Mouse (Mus musculus) MEL (cell line): ENCODE results near the gene Mfsd2b. TPM values are rescaled to one million over a fixed set of nuclear protein-coding genes. Genes with fewer than 3 reads are reported as not detected.
A peak's percentile ranks its signal among the peaks of the same experiment; 100 is the strongest.

Experiments
- DNase-seq: peaks from one replicate; pipeline ENCODE4 v3.0.0; 2011; ENCODE audit warnings: low read depth, low spot score
- H3K27ac ChIP-seq: 2 replicates; pipeline ENCODE4 v1.5.1; 2012; ENCODE audit warnings: low read depth, mild to moderate bottlenecking, control low read depth, low read length, moderate library complexity; ENCODE audit not compliant: control insufficient read depth
- H3K27me3 ChIP-seq, 2 experiments: fragments of 150-350 bp in 1 of 2; sonication (generic) in 1 of 2; 2 replicates each; pipeline ENCODE4 v1.6.1; 2012; ENCODE audit warnings: low read length in 2 of 2, mild to moderate bottlenecking in 2 of 2, improper control_type of control experiment in 1 of 2, moderate library complexity in 1 of 2; ENCODE audit not compliant: insufficient read depth in 2 of 2, control insufficient read depth in 1 of 2
- H3K36me3 ChIP-seq, 2 experiments: 2 replicates each; pipeline ENCODE4 v1.6.1; 2012 to 2014; ENCODE audit warnings: low read length in 2 of 2, improper control_type of control experiment in 1 of 2, inconsistent platforms in 1 of 2, mild to moderate bottlenecking in 1 of 2; ENCODE audit not compliant: insufficient read depth in 2 of 2, control insufficient read depth in 1 of 2
- H3K4me1 ChIP-seq, 2 experiments: fragments of 150-350 bp in 1 of 2; sonication (generic) in 1 of 2; 2 replicates each; pipeline ENCODE4 v1.6.1; 2012; ENCODE audit warnings: low read length in 2 of 2, improper control_type of control experiment in 1 of 2, mild to moderate bottlenecking in 1 of 2; ENCODE audit not compliant: insufficient read depth in 2 of 2, control insufficient read depth in 1 of 2
- H3K4me3 ChIP-seq, 2 experiments: fragments of 150-350 bp in 1 of 2; sonication (generic) in 1 of 2; 2 replicates each; pipeline ENCODE4 v1.5.1; 2012; ENCODE audit warnings: low read depth in 2 of 2, low read length in 2 of 2, mild to moderate bottlenecking in 2 of 2, moderate library complexity in 2 of 2, control low read depth in 1 of 2, improper control_type of control experiment in 1 of 2; ENCODE audit not compliant: control insufficient read depth in 1 of 2, insufficient read depth in 1 of 2
- H3K79me2 ChIP-seq: 2 replicates; pipeline ENCODE4 v1.6.1; 2012; ENCODE audit warnings: mild to moderate bottlenecking, low read length, moderate library complexity; ENCODE audit not compliant: control insufficient read depth, poor library complexity, insufficient read depth
- H3K9ac ChIP-seq: 2 replicates; pipeline ENCODE4 v1.6.1; 2012; ENCODE audit warnings: low read depth, mild to moderate bottlenecking, control low read depth, low read length, moderate library complexity; ENCODE audit not compliant: control insufficient read depth, poor library complexity, severe bottlenecking
- H3K9me3 ChIP-seq: fragments of 150-350 bp; sonication (generic); replicated peaks from 2 replicates; pipeline ENCODE4 v1.6.1; 2012; ENCODE audit warnings: mild to moderate bottlenecking, low read length, improper control_type of control experiment, moderate library complexity; ENCODE audit not compliant: insufficient read depth
- BHLHE40 ChIP-seq: IDR thresholded peaks from 2 replicates; pipeline ENCODE4 v1.6.1; 2012; ENCODE audit warnings: low read depth, mild to moderate bottlenecking, inconsistent platforms, low read length, improper control_type of control experiment, borderline replicate concordance
- CHD1 ChIP-seq: IDR thresholded peaks from 2 replicates; pipeline ENCODE4 v1.6.1; 2012; ENCODE audit warnings: low read depth, mild to moderate bottlenecking, inconsistent platforms, low read length, improper control_type of control experiment
- CHD2 ChIP-seq: IDR thresholded peaks from 2 replicates; pipeline ENCODE4 v1.6.1; 2011; ENCODE audit warnings: low read length, improper control_type of control experiment
- CTCF ChIP-seq, 3 experiments: IDR thresholded peaks in 2 of 3; conservative IDR thresholded peaks in 1 of 3; 2 replicates each; pipeline ENCODE4 v1.5.1; 2011 to 2012; ENCODE audit warnings: low read length in 3 of 3, low read depth in 2 of 3, mild to moderate bottlenecking in 2 of 3, improper control_type of control experiment in 1 of 3, inconsistent platforms in 1 of 3, mixed read lengths in 1 of 3, moderate library complexity in 1 of 3; ENCODE audit not compliant: control insufficient read depth in 1 of 3, insufficient read depth in 1 of 3, poor library complexity in 1 of 3, severe bottlenecking in 1 of 3
- E2F4 ChIP-seq: IDR thresholded peaks from 2 replicates; pipeline ENCODE4 v1.6.1; 2011; ENCODE audit warnings: low read depth, low read length, improper control_type of control experiment, borderline replicate concordance
- ELF1 ChIP-seq: IDR thresholded peaks from 2 replicates; pipeline ENCODE4 v1.6.1; 2014; ENCODE audit warnings: low read depth, mild to moderate bottlenecking, inconsistent platforms, low read length, improper control_type of control experiment, moderate library complexity
- GATA1 ChIP-seq: IDR thresholded peaks from 2 replicates; pipeline ENCODE4 v1.6.1; 2011; ENCODE audit warnings: low read depth, low read length, improper control_type of control experiment
- JUND ChIP-seq: IDR thresholded peaks from 2 replicates; pipeline ENCODE4 v1.6.1; 2011; ENCODE audit warnings: low read depth, mild to moderate bottlenecking, improper control_type of control experiment, low read length
- KAT2A ChIP-seq: conservative IDR thresholded peaks from 2 replicates; pipeline ENCODE4 v1.6.1; 2012; ENCODE audit warnings: low read depth, low read length, improper control_type of control experiment, inconsistent platforms
- MAX ChIP-seq: IDR thresholded peaks from 2 replicates; pipeline ENCODE4 v1.6.1; 2011; ENCODE audit warnings: low read length, improper control_type of control experiment
- MEF2A ChIP-seq: IDR thresholded peaks from 2 replicates; pipeline ENCODE4 v1.6.1; 2014; ENCODE audit warnings: low read depth, mild to moderate bottlenecking, inconsistent platforms, low read length, improper control_type of control experiment; ENCODE audit not compliant: poor library complexity, insufficient replicate concordance, severe bottlenecking; ENCODE audit errors: extremely low read depth
- MXI1 ChIP-seq: IDR thresholded peaks from 2 replicates; pipeline ENCODE4 v1.6.1; 2011; ENCODE audit warnings: mild to moderate bottlenecking, low read depth, low read length, improper control_type of control experiment
- NELFE ChIP-seq: IDR thresholded peaks from 2 replicates; pipeline ENCODE4 v1.6.1; 2011; ENCODE audit warnings: low read depth, low read length, improper control_type of control experiment
- NRF1 ChIP-seq: IDR thresholded peaks from 2 replicates; pipeline ENCODE4 v1.6.1; 2014; ENCODE audit warnings: low read depth, mild to moderate bottlenecking, inconsistent platforms, low read length, improper control_type of control experiment, moderate library complexity; ENCODE audit not compliant: poor library complexity, insufficient read depth, severe bottlenecking
- POLR2A ChIP-seq, 2 experiments: IDR thresholded peaks; 2 replicates each; pipeline ENCODE4 v1.6.1; 2011 to 2012; ENCODE audit warnings: low read length in 2 of 2, mild to moderate bottlenecking in 2 of 2, control low read depth in 1 of 2, improper control_type of control experiment in 1 of 2, low read depth in 1 of 2, moderate library complexity in 1 of 2; ENCODE audit not compliant: control insufficient read depth in 1 of 2, insufficient read depth in 1 of 2, poor library complexity in 1 of 2
- RAD21 ChIP-seq: IDR thresholded peaks from 2 replicates; pipeline ENCODE4 v1.6.1; 2011; ENCODE audit warnings: mild to moderate bottlenecking, low read depth, low read length, improper control_type of control experiment
- RCOR1 ChIP-seq: IDR thresholded peaks from 2 replicates; pipeline ENCODE4 v1.6.1; 2012; ENCODE audit warnings: low read depth, mild to moderate bottlenecking, inconsistent platforms, low read length, improper control_type of control experiment
- SMC3 ChIP-seq: IDR thresholded peaks from 2 replicates; pipeline ENCODE4 v1.6.1; 2011; ENCODE audit warnings: low read depth, low read length, improper control_type of control experiment
- TAL1 ChIP-seq: IDR thresholded peaks from 2 replicates; pipeline ENCODE4 v1.6.1; 2012; ENCODE audit warnings: mild to moderate bottlenecking, inconsistent platforms, low read length, moderate library complexity, mixed read lengths
- TBP ChIP-seq: IDR thresholded peaks from 2 replicates; pipeline ENCODE4 v1.8.0; 2011; ENCODE audit warnings: low read depth, low read length, improper control_type of control experiment
- TCF12 ChIP-seq: IDR thresholded peaks from 2 replicates; pipeline ENCODE4 v1.6.1; 2014; ENCODE audit warnings: low read depth, mild to moderate bottlenecking, inconsistent platforms, low read length, improper control_type of control experiment, moderate library complexity
- UBTF ChIP-seq: IDR thresholded peaks from 2 replicates; pipeline ENCODE4 v1.6.1; 2012; ENCODE audit warnings: low read depth, mild to moderate bottlenecking, inconsistent platforms, low read length, improper control_type of control experiment, moderate library complexity, borderline replicate concordance; ENCODE audit not compliant: insufficient read depth
- ZC3H11A ChIP-seq: IDR thresholded peaks from 2 replicates; pipeline ENCODE4 v1.6.1; 2012; ENCODE audit warnings: low read depth, mild to moderate bottlenecking, inconsistent platforms, low read length, improper control_type of control experiment
- ZKSCAN1 ChIP-seq: IDR thresholded peaks from 2 replicates; pipeline ENCODE4 v1.6.1; 2012; ENCODE audit warnings: low read depth, mild to moderate bottlenecking, inconsistent platforms, low read length, improper control_type of control experiment, moderate library complexity
- polyA plus RNA-seq, 2 experiments: library from polyadenylated mRNA; stranded (reverse) in 1 of 2; unstranded in 1 of 2; fragments of >175 nt in 1 of 2; fragments of >200 nt in 1 of 2; gene quantifications; 2 replicates each; pipeline versions ENCODE4 v1.2.1 to v1.2.4; 2012; ENCODE audit warnings: low replicate concordance in 2 of 2, low read depth in 1 of 2; ENCODE audit not compliant: insufficient read length in 2 of 2, insufficient read depth in 1 of 2, missing spikeins in 1 of 2
- total RNA-seq: library from RNA; depleted of rRNA; stranded (reverse); fragments of 300-350 nt; gene quantifications from 2 replicates; pipeline ENCODE4 v1.2.3, GENCODE M21; 2012

The Mfsd2b gene
- total and polyA plus RNA-seq, 3 experiments: 31.9 to 117 TPM; not detected in 1

DNA sequence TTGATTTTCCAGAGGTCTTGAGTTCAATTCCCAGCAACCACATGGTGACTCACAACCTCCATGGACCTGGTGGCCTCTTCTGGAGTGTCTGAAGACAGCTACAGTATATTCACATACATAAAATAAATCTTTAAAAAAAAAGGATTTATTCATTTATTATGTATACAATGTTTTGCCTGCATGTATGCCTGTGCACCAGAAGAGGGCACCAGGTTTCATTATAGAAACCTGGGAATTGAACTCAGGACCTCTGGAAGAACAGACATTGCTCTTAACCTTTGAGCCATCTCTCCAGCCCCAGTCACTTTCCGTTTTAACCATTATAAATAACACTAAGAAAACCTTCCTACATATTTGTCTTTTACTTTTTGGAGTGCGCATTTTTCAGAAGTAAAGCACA is 17.3 kb downstream of the Mfsd2b start:
- no peak overlapping the region for H3K9ac ChIP-seq
- no peak overlapping the region for H3K4me3 ChIP-seq
- TF ChIP-seq CTCF (IDR thresholded peaks at IDR 0.05 in 2 of 3, conservative IDR thresholded peaks at IDR 0.05 in 1 of 3; ENCODE audit: control insufficient read depth in 1 of 3, insufficient read depth in 1 of 3, low read depth in 2 of 3, low read length in 3 of 3, poor library complexity in 1 of 3, severe bottlenecking in 1 of 3) (peak in 2 of 3 experiments; percentile 36 to 49; a peak in 3 of 6 replicates), CHD2 (no peak), ZC3H11A (no peak), SMC3 (peak; percentile 47), TBP (peak; percentile 70), RAD21 (peak; percentile 29)
- H3K9me3 ChIP-seq: no peaks in the 10 kb centered on the region
- no peaks in the 10 kb centered on the region for H3K79me2 ChIP-seq
- no peaks in the 10 kb centered on the region for H3K27me3 ChIP-seq
- peak; percentile 33 for DNase-seq
- H3K27ac ChIP-seq: no peak overlapping the region
- no peaks in the 10 kb centered on the region for H3K4me1 ChIP-seq
- H3K36me3 ChIP-seq: peaks cover 0 to 3% of the 10 kb centered on the region in 2 experiments; a peak in 2 of 4 replicates

GRCm38 (mm10) chr12:4856160-4856559 is 18.0 kb downstream of the Mfsd2b start:
- Histone ChIP-seq H3K27me3 (no peaks in the 10 kb centered on the region), H3K4me3 (no peak overlapping the region), H3K36me3 (no peaks in the 10 kb centered on the region), H3K27ac (no peak overlapping the region), H3K9ac (no peak overlapping the region)
- TF ChIP-seq RAD21 (peak; percentile 50), ZC3H11A (peak; percentile 28; the same call in 1 of the 2 replicates), TCF12 (no peak), SMC3 (peak; percentile 46), CTCF (IDR thresholded peaks at IDR 0.05 in 2 of 3, conservative IDR thresholded peaks at IDR 0.05 in 1 of 3; ENCODE audit: control insufficient read depth in 1 of 3, insufficient read depth in 1 of 3, low read depth in 2 of 3, low read length in 3 of 3, poor library complexity in 1 of 3, severe bottlenecking in 1 of 3) (peak; percentile 30 to 61 (median 57))
- TF ChIP-seq, all 39 proteins: peak for 4
- H3K79me2 ChIP-seq: no peaks in the 10 kb centered on the region; the same call in 1 of the 2 replicates
- peak; percentile 66 for DNase-seq
- H3K9me3 ChIP-seq: no peaks in the 10 kb centered on the region
- no peaks in the 10 kb centered on the region for H3K4me1 ChIP-seq

- Histone ChIP-seq H3K79me2 (peaks cover 19% of the 10 kb centered on the region), H3K9me3 (no peaks in the 10 kb centered on the region), H3K27ac (peak overlapping the region; percentile 53), H3K9ac (peak overlapping the region; percentile 67), H3K36me3 (peaks cover 0 to 11% of the 10 kb centered on the region in 2 experiments; a peak in 2 of 4 replicates), H3K27me3 (no peaks in the 10 kb centered on the region), H3K4me1 (peaks cover 0 to 19% of the 10 kb centered on the region in 2 experiments; a peak in 2 of 4 replicates), H3K4me3 (peak overlapping the region; percentile 77 to 80)
- peak; percentile 82 for DNase-seq
- TF ChIP-seq CTCF (IDR thresholded peaks at IDR 0.05 in 2 of 3, conservative IDR thresholded peaks at IDR 0.05 in 1 of 3; ENCODE audit: control insufficient read depth in 1 of 3, insufficient read depth in 1 of 3, low read depth in 2 of 3, low read length in 3 of 3, poor library complexity in 1 of 3, severe bottlenecking in 1 of 3) (no peak), BHLHE40 (peak; percentile 89), MAX (peak; percentile 85), ZC3H11A (no peak), CHD1 (no peak), MEF2A (no peak), POLR2A (IDR thresholded peaks at IDR 0.05; ENCODE audit: control insufficient read depth in 1 of 2, insufficient read depth in 1 of 2, low read depth in 1 of 2, low read length in 2 of 2, poor library complexity in 1 of 2) (0 out of 4 replicates have a peak, but pooled peaks of 1 of the 2 experiments have one; percentile 0), TAL1 (no peak), JUND (no peak), KAT2A (no peak), E2F4 (no peak), ZKSCAN1 (no peak), RCOR1 (no peak), GATA1 (0 out of 2 replicates have a peak, but pooled peaks have one; percentile 11), UBTF (no peak), NELFE (no peak), MXI1 (peak; percentile 88), NRF1 (peak; percentile 63), ELF1 (no peak), RAD21 (no peak)
Measured at GRCm38 (mm10) chr12:4843741-4844140, 30.4 kb downstream of the Mfsd2b start.
